Mouse (Mus musculus) mature B cell (primary cell): ENCODE data around the gene Dscaml1.

ENCODE experiments used
- in situ Hi-C: fragments of 300-500 bp; cut with MboI; formaldehyde crosslinking; loops from 2 replicates; pipeline ENCODE4 v1.14.3; 2019

The Dscaml1 gene

GRCm38 (mm10) chr9:45779201-45779600 is 352.8 kb downstream of the Dscaml1 start:
- in situ Hi-C loops: no loop called here

- in situ Hi-C loops: no loop called here
Measured at GRCm38 (mm10) chr9:45783249-45784069, 357.0 kb downstream of the Dscaml1 start.

- in situ Hi-C loops: no loop called here
Measured at GRCm38 (mm10) chr9:45787071-45787470, 360.6 kb downstream of the Dscaml1 start.

GRCm38 (mm10) chr9:45787547-45787946 is 361.1 kb downstream of the Dscaml1 start:
- in situ Hi-C loops: no loop called here

GRCm38 (mm10) chr9:45788405-45788804 is 362.0 kb downstream of the Dscaml1 start:
- in situ Hi-C loops: no loop called here

GRCm38 (mm10) chr9:45791456-45792142 is 365.2 kb downstream of the Dscaml1 start:
- in situ Hi-C loops: no loop called here

- in situ Hi-C loops: no loop called here
Measured at GRCm38 (mm10) chr9:45792235-45792634, 365.8 kb downstream of the Dscaml1 start.

- in situ Hi-C loops: no loop called here
Measured at GRCm38 (mm10) chr9:45793697-45794096, 367.3 kb downstream of the Dscaml1 start.

GRCm38 (mm10) chr9:45795722-45796121 is 369.3 kb downstream of the Dscaml1 start:
- in situ Hi-C loops: no loop called here

- in situ Hi-C loops: no loop called here
Measured at GRCm38 (mm10) chr9:45797271-45797670, 370.8 kb downstream of the Dscaml1 start.

- in situ Hi-C loops: no loop called here
Measured at GRCm38 (mm10) chr9:45798467-45799164, 372.2 kb downstream of the Dscaml1 start.

GRCm38 (mm10) chr9:45799402-45799801 is 373.0 kb downstream of the Dscaml1 start:
- in situ Hi-C loops: no loop called here
